ENCODE assay signal across 22 mouse cellular contexts in the genomic region with DNA sequence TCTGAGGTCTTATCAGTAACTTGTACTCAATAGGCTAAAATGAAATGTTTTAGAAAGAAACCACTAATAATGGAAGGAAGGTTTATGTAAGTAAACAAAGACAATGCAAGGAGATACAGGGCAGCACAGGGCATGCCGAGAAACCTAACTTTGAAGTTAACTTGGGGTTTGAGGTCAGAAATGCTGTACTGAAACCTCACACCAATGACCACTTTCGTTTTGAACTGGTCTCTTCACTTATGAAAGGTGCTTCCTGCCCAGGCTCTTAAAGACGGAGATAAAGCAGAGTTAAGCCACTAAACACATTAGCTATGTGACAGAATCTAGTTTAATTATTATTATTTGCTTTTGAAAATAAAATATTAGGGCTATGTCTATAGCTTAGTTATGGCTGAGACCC.
DNase-seq lines count a peak whose midpoint lies in the region; ATAC-seq and TF ChIP-seq lines count a peak whose summit lies in the region.
"Had no signal": no experiment of that assay in that cellular context is flagged by ENCODE, and none has a peak within 500 bp of the region (broad histone marks: within the 10 kb centered on the region; RNA-seq: fewer than 3 reads in every experiment).

No protein-coding gene starts in this region.

- H3K9ac ChIP-seq in forebrain, embryonic 15.5 days (replicated peaks), result no peak overlapping the region
- no peak overlapping the region for H3K9ac ChIP-seq in forebrain, embryonic 11.5 days (ENCODE audit: low read length)
- H3K9ac ChIP-seq in neural tube, embryonic 13.5 days, result no peak overlapping the region
- no peak overlapping the region for H3K9ac ChIP-seq in neural tube, embryonic 15.5 days (replicated peaks)
- no peak overlapping the region for H3K9ac ChIP-seq in midbrain, postnatal 0 days (replicated peaks; ENCODE audit: low read length, poor library complexity, severe bottlenecking)
- no peak overlapping the region for H3K9ac ChIP-seq in intestine, postnatal 0 days (ENCODE audit: low read depth, low read length)
- H3K9ac ChIP-seq: embryonic facial prominence, embryonic 15.5 days; heart, embryonic 15.5 days had no signal

- H3K4me3 ChIP-seq in forebrain, embryonic 15.5 days, result no peak overlapping the region
- H3K4me3 ChIP-seq in forebrain, embryonic 11.5 days (ENCODE audit: low read depth, low read length), result no peak overlapping the region
- H3K4me3 ChIP-seq in megakaryocyte, embryonic 14.5 days (replicated peaks), result peak overlapping the region; percentile 4
- H3K4me3 ChIP-seq in neural tube, embryonic 13.5 days, result no peak overlapping the region
- H3K4me3 ChIP-seq in neural tube, embryonic 15.5 days (replicated peaks), result no peak overlapping the region
- no peak overlapping the region for H3K4me3 ChIP-seq in midbrain, postnatal 0 days (ENCODE audit: low read depth, low read length)
- no peak overlapping the region for H3K4me3 ChIP-seq in intestine, postnatal 0 days (ENCODE audit: low read depth, low read length)
- H3K4me3 ChIP-seq: embryonic facial prominence, embryonic 15.5 days; erythroblast, embryonic 14.5 days; forebrain, embryonic 10.5 days; heart, adult 2 months; heart, embryonic 15.5 days had no signal

- H3K4me2 ChIP-seq in forebrain, embryonic 15.5 days (replicated peaks), result no peak overlapping the region
- H3K4me2 ChIP-seq in forebrain, embryonic 11.5 days (ENCODE audit: low read depth, low read length, severe bottlenecking), result no peak overlapping the region
- H3K4me2 ChIP-seq in neural tube, embryonic 13.5 days, result no peak overlapping the region
- H3K4me2 ChIP-seq in neural tube, embryonic 15.5 days, result no peak overlapping the region
- no peak overlapping the region for H3K4me2 ChIP-seq in midbrain, postnatal 0 days (ENCODE audit: low read depth, low read length, poor library complexity, severe bottlenecking)
- H3K4me2 ChIP-seq in intestine, postnatal 0 days (replicated peaks; ENCODE audit: low read depth), result no peak overlapping the region
- H3K4me2 ChIP-seq: embryonic facial prominence, embryonic 15.5 days; heart, embryonic 11.5 days; heart, embryonic 15.5 days had no signal

- WGBS in forebrain, embryonic 15.5 days, result 80% methylated on average over 3 of the region's 3 CpGs
- WGBS in forebrain, embryonic 11.5 days, result 78% methylated on average over 3 of the region's 3 CpGs
- WGBS in neural tube, embryonic 13.5 days, result 85% methylated on average over 3 of the region's 3 CpGs
- WGBS in neural tube, embryonic 15.5 days, result 84% methylated on average over 3 of the region's 3 CpGs
- 90% methylated on average over 3 of the region's 3 CpGs for WGBS in midbrain, postnatal 0 days
- WGBS in intestine, postnatal 0 days, result 74% methylated on average over 3 of the region's 3 CpGs

- TF ChIP-seq CTCF in midbrain, postnatal 0 days (IDR thresholded peaks at IDR 0.05), result no peak
- no peak for TF ChIP-seq CTCF in intestine, postnatal 0 days (IDR thresholded peaks at IDR 0.05; ENCODE audit: low read depth)

- DNase-seq in forebrain, embryonic 11.5 days (ENCODE audit: low spot score), result no peak
- no peak for DNase-seq in midbrain, postnatal 0 days (ENCODE audit: low spot score)
- DNase-seq: adrenal gland, adult 2 months; adrenal gland, postnatal 25 days; cerebellum, adult 18-20 months; cerebellum, adult 9-11 months; gastrocnemius, postnatal 14 days; heart, adult 2 months; heart, postnatal 14 days had no signal

- H3K9me3 ChIP-seq in forebrain, embryonic 15.5 days, result no peaks in the 10 kb centered on the region
- H3K9me3 ChIP-seq in forebrain, embryonic 11.5 days (ENCODE audit: control insufficient read depth, low read length), result no peaks in the 10 kb centered on the region
- no peaks in the 10 kb centered on the region for H3K9me3 ChIP-seq in megakaryocyte, embryonic 14.5 days
- H3K9me3 ChIP-seq in neural tube, embryonic 13.5 days, result no peaks in the 10 kb centered on the region
- H3K9me3 ChIP-seq in neural tube, embryonic 15.5 days (replicated peaks), result no peaks in the 10 kb centered on the region
- no peaks in the 10 kb centered on the region for H3K9me3 ChIP-seq in midbrain, postnatal 0 days (ENCODE audit: low read length)
- no peaks in the 10 kb centered on the region for H3K9me3 ChIP-seq in intestine, postnatal 0 days (ENCODE audit: control insufficient read depth)
- H3K9me3 ChIP-seq: embryonic facial prominence, embryonic 15.5 days; forebrain, embryonic 10.5 days; heart, embryonic 15.5 days had no signal

- 0 out of 2 replicates have a peak, but pooled peaks cover 4% of the 10 kb centered on the region for H3K27me3 ChIP-seq in forebrain, embryonic 15.5 days
- peaks cover 8% of the 10 kb centered on the region; the same call in 1 of the 2 replicates for H3K27me3 ChIP-seq in forebrain, embryonic 11.5 days (ENCODE audit: control insufficient read depth, insufficient read depth, low read length)
- H3K27me3 ChIP-seq in megakaryocyte, embryonic 14.5 days (replicated peaks), result peaks cover 18% of the 10 kb centered on the region
- peaks cover 60% of the 10 kb centered on the region for H3K27me3 ChIP-seq in neural tube, embryonic 13.5 days
- H3K27me3 ChIP-seq in neural tube, embryonic 15.5 days (replicated peaks), result no peaks in the 10 kb centered on the region; the same call in 1 of the 2 replicates
- no peaks in the 10 kb centered on the region for H3K27me3 ChIP-seq in midbrain, postnatal 0 days (ENCODE audit: insufficient read depth, low read length)
- no peaks in the 10 kb centered on the region for H3K27me3 ChIP-seq in intestine, postnatal 0 days (replicated peaks; ENCODE audit: control insufficient read depth, insufficient read depth, low read length)
- H3K27me3 ChIP-seq: embryonic facial prominence, embryonic 15.5 days; heart, embryonic 15.5 days had no signal

- peaks cover 27% of the 10 kb centered on the region for H3K4me1 ChIP-seq in forebrain, embryonic 15.5 days
- peaks cover 3% of the 10 kb centered on the region; the same call in 1 of the 2 replicates for H3K4me1 ChIP-seq in forebrain, embryonic 11.5 days (replicated peaks; ENCODE audit: control insufficient read depth, insufficient read depth, low read length)
- H3K4me1 ChIP-seq in megakaryocyte, embryonic 14.5 days, result no peaks in the 10 kb centered on the region; the same call in 1 of the 2 replicates
- H3K4me1 ChIP-seq in neural tube, embryonic 13.5 days (replicated peaks), result peaks cover 40% of the 10 kb centered on the region
- peaks cover 30% of the 10 kb centered on the region for H3K4me1 ChIP-seq in neural tube, embryonic 15.5 days
- H3K4me1 ChIP-seq in midbrain, postnatal 0 days (ENCODE audit: insufficient read depth, low read length), result peaks cover 8% of the 10 kb centered on the region; the same call in 1 of the 2 replicates
- no peaks in the 10 kb centered on the region for H3K4me1 ChIP-seq in intestine, postnatal 0 days (replicated peaks; ENCODE audit: control insufficient read depth, insufficient read depth, low read length)

- peak overlapping the region; percentile 65; the same call in 1 of the 2 replicates for H3K27ac ChIP-seq in forebrain, embryonic 15.5 days (replicated peaks)
- no peak overlapping the region for H3K27ac ChIP-seq in forebrain, embryonic 11.5 days (ENCODE audit: low read depth, low read length)
- H3K27ac ChIP-seq in neural tube, embryonic 13.5 days (replicated peaks), result peak overlapping the region; percentile 94; the same call in 1 of the 2 replicates
- H3K27ac ChIP-seq in neural tube, embryonic 15.5 days (replicated peaks), result no peak overlapping the region
- 0 out of 2 replicates have a peak overlapping the region, but pooled peaks have one; percentile 57 for H3K27ac ChIP-seq in midbrain, postnatal 0 days (ENCODE audit: low read depth, low read length)
- H3K27ac ChIP-seq in intestine, postnatal 0 days (ENCODE audit: low read depth, low read length), result no peak overlapping the region
- H3K27ac ChIP-seq: embryonic facial prominence, embryonic 15.5 days; forebrain, embryonic 10.5 days; heart, adult 2 months; heart, embryonic 15.5 days had no signal

- no peak for ATAC-seq in forebrain, embryonic 15.5 days (replicated peaks)
- ATAC-seq in forebrain, embryonic 11.5 days (replicated peaks; ENCODE audit: low FRiP score), result no peak
- no peak for ATAC-seq in megakaryocyte, adult 5-6 weeks (ENCODE audit: poor library complexity, severe bottlenecking)
- ATAC-seq in neural tube, embryonic 13.5 days (ENCODE audit: low read depth), result no peak
- ATAC-seq in neural tube, embryonic 15.5 days (ENCODE audit: low FRiP score), result no peak
- no peak for ATAC-seq in midbrain, postnatal 0 days (ENCODE audit: low FRiP score)
- no peak for ATAC-seq in intestine, postnatal 0 days
- ATAC-seq: forebrain, embryonic 16.5 days; inflammation-experienced regulatory T-cells, adult 6 months had no signal

- H3K36me3 ChIP-seq in forebrain, embryonic 15.5 days, result no peaks in the 10 kb centered on the region
- H3K36me3 ChIP-seq in forebrain, embryonic 11.5 days (ENCODE audit: control insufficient read depth, insufficient read depth, low read length), result no peaks in the 10 kb centered on the region
- H3K36me3 ChIP-seq in megakaryocyte, embryonic 14.5 days (replicated peaks; ENCODE audit: low read length), result no peaks in the 10 kb centered on the region
- no peaks in the 10 kb centered on the region for H3K36me3 ChIP-seq in neural tube, embryonic 13.5 days
- H3K36me3 ChIP-seq in neural tube, embryonic 15.5 days, result no peaks in the 10 kb centered on the region
- no peaks in the 10 kb centered on the region for H3K36me3 ChIP-seq in midbrain, postnatal 0 days (ENCODE audit: insufficient read depth, low read length)
- H3K36me3 ChIP-seq in intestine, postnatal 0 days (ENCODE audit: control insufficient read depth, insufficient read depth), result peaks cover 9% of the 10 kb centered on the region; the same call in 1 of the 2 replicates
- H3K36me3 ChIP-seq: embryonic facial prominence, embryonic 15.5 days; forebrain, embryonic 10.5 days; heart, embryonic 15.5 days had no signal

Comparison
In these comparisons a context has a peak if more than half of its experiments do, and no peak if none do; other contexts are left out.
1. H3K27ac ChIP-seq: peak in forebrain, embryonic 15.5 days (single experiment), neural tube, embryonic 13.5 days (single experiment) and midbrain, postnatal 0 days (single experiment); none in forebrain, embryonic 11.5 days (single experiment), neural tube, embryonic 15.5 days (single experiment) and intestine, postnatal 0 days (single experiment).